Mouse (Mus musculus) kidney, postnatal 10 days (tissue): ENCODE data around the gene Noxa1.

Source experiments
- DNase-seq: peaks from one replicate; pipeline ENCODE4 v3.0.0; 2021; ENCODE audit warnings: mixed read lengths

Gene Noxa1

GRCm38 (mm10) chr2:25098005-25098615 is 3.2 kb upstream of the Noxa1 start:
- DNase-seq = no peak

GRCm38 (mm10) chr2:25094785-25095108 is 202 bp downstream of the Noxa1 start:
- no peak for DNase-seq

GRCm38 (mm10) chr2:25088636-25089035 is 6.3 kb downstream of the Noxa1 start:
- no peak for DNase-seq

DNA sequence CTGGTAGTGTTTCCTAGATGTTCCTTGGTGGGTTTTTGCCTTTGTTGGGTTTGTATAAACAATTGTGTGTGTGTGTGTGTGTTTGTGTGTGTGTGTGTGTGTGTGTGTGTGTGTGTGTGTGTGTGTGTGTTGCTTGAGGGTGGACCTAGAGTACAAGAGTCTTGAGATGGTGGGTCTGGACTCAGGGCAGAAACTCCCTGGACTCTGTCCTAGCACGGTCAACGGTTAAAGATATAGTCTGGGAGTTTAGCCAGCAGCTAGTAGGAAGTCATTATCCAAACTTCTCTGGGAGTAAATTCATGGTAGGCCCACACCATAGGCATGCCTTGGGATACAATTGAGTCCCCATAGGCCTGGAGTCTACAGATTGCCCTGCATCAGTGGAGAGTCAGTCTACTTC is 7.1 kb downstream of the Noxa1 start:
- no peak for DNase-seq

DNA sequence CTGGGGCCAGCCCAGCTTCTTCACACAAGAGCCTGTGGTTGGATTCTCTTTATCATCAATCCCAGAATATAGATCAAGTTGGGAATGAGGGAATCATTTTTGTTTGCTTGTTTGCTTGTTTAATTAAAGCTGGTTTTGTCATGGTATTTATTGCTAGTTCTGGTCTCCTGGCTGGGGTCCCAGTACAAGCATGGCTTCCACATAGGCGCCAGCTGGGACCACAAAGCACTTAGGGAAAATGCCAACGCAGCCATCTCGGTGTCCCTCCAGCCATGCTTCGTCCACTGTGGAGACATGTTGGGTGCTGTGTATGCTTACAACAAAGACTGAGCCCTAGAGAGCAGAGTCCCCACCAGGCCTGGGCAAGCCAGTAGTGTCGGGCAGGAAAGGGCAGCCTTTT is 9.4 kb downstream of the Noxa1 start:
- no peak for DNase-seq

GRCm38 (mm10) chr2:25083697-25084096 is 11.3 kb downstream of the Noxa1 start:
- DNase-seq = no peak

GRCm38 (mm10) chr2:25080076-25080475 is 14.9 kb downstream of the Noxa1 start, which contains the start of gene Entpd8:
Gene Entpd8, plus strand, starts transcription at chr2:25080304.
- peak; percentile 60 for DNase-seq

DNA sequence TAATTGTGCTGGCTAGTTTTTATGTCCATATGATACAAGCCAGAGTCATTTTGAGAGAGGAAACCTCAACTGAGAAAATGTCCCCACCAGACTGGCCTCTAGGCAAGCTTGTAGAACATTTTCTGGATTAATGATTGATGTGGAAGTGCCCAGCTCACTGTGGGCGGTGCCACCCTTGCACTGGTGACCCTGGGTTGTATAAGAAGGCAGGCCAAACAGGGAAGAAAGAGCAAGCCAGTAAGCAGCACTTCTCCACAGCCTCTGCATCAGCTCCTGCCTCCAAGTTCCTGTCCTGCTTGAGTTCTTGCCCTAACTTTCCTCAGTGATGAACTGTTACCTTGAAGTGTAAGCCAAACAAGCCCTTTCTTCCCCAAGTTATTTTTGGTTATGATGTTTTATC is 16.0 kb downstream of the Noxa1 start:
- DNase-seq = peak; percentile 57

DNA sequence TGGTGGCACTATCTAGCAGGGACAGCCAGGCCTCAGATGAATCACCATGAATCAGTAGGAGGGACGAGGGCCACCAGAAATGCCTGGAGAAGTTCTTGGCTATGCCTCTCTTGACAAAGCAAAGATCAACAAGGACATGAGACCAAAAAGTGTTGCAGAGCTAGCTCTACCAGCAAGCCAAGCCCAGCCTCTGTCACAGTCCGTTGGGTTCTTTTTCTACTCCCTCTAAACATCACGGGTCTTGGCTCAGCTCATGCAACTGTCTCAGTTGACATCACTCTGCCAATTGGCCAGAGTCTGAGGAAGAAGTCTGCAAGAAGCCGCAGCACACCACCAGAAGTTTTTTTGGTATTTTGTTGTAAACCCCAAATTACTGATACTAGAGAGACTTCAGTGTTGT is 19.4 kb downstream of the Noxa1 start:
- DNase-seq = peak; percentile 61

- no peak for DNase-seq
Observed at GRCm38 (mm10) chr2:25072398-25072797, 22.6 kb downstream of the Noxa1 start.

DNA sequence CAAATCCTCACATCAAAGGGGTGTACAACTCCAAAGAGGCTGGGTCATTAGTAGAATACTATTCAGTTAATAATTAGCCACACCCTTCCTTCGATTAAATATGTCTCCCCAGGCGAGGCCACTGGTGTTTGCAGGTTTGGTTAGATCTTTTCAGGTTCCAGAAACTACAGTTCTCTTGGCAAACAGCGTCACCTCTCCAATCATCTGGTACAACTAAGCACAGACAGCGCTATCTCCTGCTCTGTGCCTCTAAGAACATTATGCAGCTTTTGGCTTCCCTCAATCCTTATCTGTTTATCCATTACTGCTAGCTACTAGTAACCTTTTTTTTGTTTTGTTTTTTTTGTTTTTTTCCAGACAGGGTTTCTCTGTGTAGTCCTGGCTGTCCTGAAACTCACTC is 25.4 kb downstream of the Noxa1 start:
- DNase-seq = no peak

- no peak for DNase-seq
Observed at GRCm38 (mm10) chr2:25066552-25066951, 28.4 kb downstream of the Noxa1 start.

DNA sequence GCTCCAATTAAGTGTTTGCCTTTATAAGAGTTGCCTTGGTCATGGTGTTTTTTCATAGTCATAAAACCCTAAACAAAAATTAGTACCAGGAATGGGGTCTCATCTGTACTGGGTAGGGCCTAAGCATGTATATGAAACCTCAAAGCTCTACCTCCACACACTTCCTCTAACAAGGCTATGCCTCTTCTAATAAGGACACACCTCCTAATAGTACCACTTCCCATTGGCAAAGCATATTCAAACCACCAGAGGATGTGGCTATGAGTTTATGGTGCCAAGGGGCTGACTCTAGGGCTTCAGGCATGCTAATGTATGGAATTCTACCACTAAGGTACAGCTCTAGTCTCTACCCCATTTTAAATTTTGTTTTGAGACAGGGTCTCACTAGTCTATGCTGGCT is 29.4 kb downstream of the Noxa1 start:
- DNase-seq = no peak

- DNase-seq = no peak
Observed at GRCm38 (mm10) chr2:25064285-25064684, 30.7 kb downstream of the Noxa1 start.

DNA sequence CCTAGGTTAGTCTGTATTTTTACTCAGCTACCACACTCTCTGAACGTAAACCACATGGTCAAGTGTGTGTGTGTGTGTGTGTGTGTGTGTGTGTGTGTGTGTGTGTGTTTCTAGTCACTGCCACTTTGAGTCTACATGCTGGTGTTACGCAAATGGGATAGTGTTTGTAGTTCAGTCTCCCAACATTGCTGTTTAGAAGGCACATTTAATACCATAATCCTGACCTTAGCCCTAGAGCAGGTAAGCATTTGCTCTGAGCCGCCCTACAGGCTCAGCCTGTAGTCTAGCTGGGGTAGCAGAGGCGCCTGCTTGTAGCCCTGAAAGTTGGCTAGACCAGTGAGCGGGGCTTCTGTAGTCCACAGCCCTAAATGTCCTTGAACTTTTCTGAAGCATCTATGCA is 31.4 kb downstream of the Noxa1 start:
- DNase-seq = no peak

DNA sequence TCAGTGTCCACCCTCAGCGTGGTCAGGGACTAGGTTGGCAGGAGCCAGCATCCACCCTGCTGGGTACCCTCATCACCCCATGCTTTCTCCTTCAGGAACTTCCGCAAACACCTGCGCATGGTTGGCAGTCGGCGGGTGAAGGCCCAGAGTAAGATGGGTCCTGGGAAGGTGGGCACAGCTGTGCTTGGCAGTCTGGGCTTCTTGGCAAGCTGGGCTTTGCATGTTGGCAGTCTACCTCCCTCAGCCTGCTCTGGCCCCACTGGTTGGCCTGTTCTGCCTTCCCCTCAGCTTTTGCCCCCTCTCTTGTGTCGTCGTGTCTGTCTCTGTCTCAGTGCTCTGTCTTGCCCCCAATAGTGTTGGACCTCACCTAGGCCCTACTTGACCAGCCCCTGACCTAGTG is 36.0 kb downstream of the Noxa1 start:
- DNase-seq = no peak

GRCm38 (mm10) chr2:25055409-25056155 is 39.4 kb downstream of the Noxa1 start:
- DNase-seq = no peak

DNA sequence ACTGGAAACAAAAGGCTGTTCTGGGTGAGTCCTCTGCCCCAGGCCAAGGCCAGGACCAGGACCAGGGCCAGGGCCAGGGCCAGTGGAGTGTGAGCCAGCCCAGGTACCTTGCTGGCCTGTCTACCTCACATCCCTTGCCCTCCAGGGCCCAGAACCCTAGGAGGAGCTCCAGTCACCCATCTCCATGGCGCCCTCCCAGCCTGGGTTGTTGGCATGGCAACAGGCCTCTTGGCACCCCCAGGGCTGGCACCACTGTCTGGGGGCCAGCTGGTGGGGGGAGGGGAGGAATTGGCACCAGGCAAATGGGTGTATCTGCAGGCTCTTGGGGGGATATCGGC is 39.9 kb downstream of the Noxa1 start:
- peak; percentile 41 for DNase-seq

- peak; percentile 94 for DNase-seq
Observed at GRCm38 (mm10) chr2:25054221-25055067, 40.5 kb downstream of the Noxa1 start, which contains the start of gene Nsmf. Gene Nsmf, plus strand, starts transcription at chr2:25054355.

GRCm38 (mm10) chr2:25053101-25053500 is 41.8 kb downstream of the Noxa1 start:
- no peak for DNase-seq

- no peak for DNase-seq
Observed at GRCm38 (mm10) chr2:25051450-25051849, 43.5 kb downstream of the Noxa1 start.

GRCm38 (mm10) chr2:25050921-25051320 is 44.0 kb downstream of the Noxa1 start:
- no peak for DNase-seq

GRCm38 (mm10) chr2:25040089-25040488 is 54.9 kb downstream of the Noxa1 start:
- DNase-seq = no peak
